Mouse (Mus musculus) limb, embryonic 10.5 days (tissue): ENCODE results near the gene Cd72. TPM values are rescaled to one million over a fixed set of nuclear protein-coding genes. Genes with fewer than 3 reads are reported as not detected.
"Not testable (repeated sequence)": the region's sequence is repeated elsewhere in the genome, so short reads cannot be mapped to it uniquely, and the experiment has no call there.

Experiments
- DNase-seq: peaks from one replicate; pipeline ENCODE4 v3.0.0-alpha.2; 2017; ENCODE audit warnings: low spot score
- H3K27ac ChIP-seq: fragments of 300-500 bp; sonication (generic); 2 replicates; pipeline ENCODE4 v1.5.1; 2016; ENCODE audit warnings: mild to moderate bottlenecking
- H3K27me3 ChIP-seq: fragments of 300-500 bp; sonication (generic); 2 replicates; pipeline ENCODE4 v1.6.1; 2016; ENCODE audit warnings: low read depth, mild to moderate bottlenecking; ENCODE audit not compliant: poor library complexity, severe bottlenecking
- H3K36me3 ChIP-seq: fragments of 300-500 bp; sonication (generic); 2 replicates; pipeline ENCODE4 v1.6.1; 2016; ENCODE audit warnings: mild to moderate bottlenecking, moderate library complexity
- H3K4me1 ChIP-seq: fragments of 300-500 bp; sonication (generic); 2 replicates; pipeline ENCODE4 v1.6.1; 2016
- H3K4me3 ChIP-seq: fragments of 300-500 bp; sonication (generic); 2 replicates; pipeline ENCODE4 v1.5.1; 2016; ENCODE audit warnings: mild to moderate bottlenecking, moderate library complexity
- H3K9me3 ChIP-seq: fragments of 300-500 bp; sonication (generic); replicated peaks from 2 replicates; pipeline ENCODE4 v1.6.1; 2016; ENCODE audit warnings: mild to moderate bottlenecking
- WGBS: fragments of 180-500 bp; shearing (Covaris S2); methylation state at CpG from one replicate; pipeline ENCODE4 v1.1.7; 2016; 5-methylcytosine and 5-hydroxymethylcytosine counted together
- polyA plus RNA-seq: library from polyadenylated mRNA; unstranded; fragments of >200 nt; fragmentation: Nextera tagmentation; extraction: Ambion mirVana; gene quantifications from 2 replicates; pipeline ENCODE4 v1.2.1, GENCODE M21; 2016

Gene Cd72
- polyA plus RNA-seq, 1 experiment from 2014 or later: 2.0 TPM

DNA sequence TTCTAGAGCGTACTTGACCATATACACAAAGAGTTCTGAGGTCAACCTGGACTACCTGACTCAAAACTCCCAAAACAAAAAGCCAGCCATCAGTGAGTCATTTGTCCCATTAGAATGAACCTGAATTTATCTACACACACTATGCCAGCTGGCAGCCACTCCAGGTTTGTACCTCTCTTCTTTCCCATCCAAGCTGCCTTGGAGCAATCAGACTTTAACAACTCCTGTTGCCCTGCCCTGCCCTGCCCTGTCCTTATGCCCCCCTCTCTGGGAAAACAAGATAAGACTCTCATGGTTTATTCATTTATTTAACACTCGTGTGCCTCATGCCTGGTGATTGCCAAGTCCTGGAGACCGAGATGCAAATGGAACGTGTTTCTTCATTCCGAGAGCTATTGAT, 36.4 kb upstream of the Cd72 start:
- no peaks in the 10 kb centered on the region for H3K27me3 ChIP-seq
- WGBS: 91% methylated on average over 5 of the region's 5 CpGs

DNA sequence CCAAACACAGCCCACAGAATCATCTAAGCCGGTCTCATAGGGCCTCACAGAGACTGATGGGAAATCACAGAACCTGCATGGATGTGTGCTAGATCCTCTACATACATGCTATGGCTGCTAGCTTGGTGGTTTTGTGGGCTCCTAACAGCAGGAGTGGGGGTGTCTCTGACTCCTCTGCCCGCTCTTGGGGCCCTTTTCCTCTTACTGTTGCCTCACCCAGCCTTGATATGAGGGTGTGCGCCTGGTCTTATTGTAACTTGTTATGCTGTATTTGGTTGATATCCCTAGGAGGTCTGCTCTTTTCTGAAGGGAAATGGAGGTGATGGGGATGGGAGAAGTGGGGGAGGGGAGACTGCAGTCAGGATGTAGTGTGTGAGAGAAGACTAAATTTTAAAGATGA, 35.2 kb upstream of the Cd72 start:
- Histone ChIP-seq H3K9me3 (no peaks in the 10 kb centered on the region), H3K4me1 (peaks cover 9% of the 10 kb centered on the region), H3K27me3 (no peaks in the 10 kb centered on the region), H3K27ac (no peak overlapping the region), H3K36me3 (no peaks in the 10 kb centered on the region), H3K4me3 (no peak overlapping the region)
- 93% methylated on average over 3 of the region's 3 CpGs for WGBS
- no peak for DNase-seq

More for the DNA sequence above, 36.4 kb upstream of the Cd72 start:
- Histone ChIP-seq H3K9me3 (no peaks in the 10 kb centered on the region), H3K4me3 (no peak overlapping the region), H3K27ac (no peak overlapping the region), H3K4me1 (peaks cover 14% of the 10 kb centered on the region), H3K36me3 (peaks cover 7% of the 10 kb centered on the region)
- no peak for DNase-seq

DNA sequence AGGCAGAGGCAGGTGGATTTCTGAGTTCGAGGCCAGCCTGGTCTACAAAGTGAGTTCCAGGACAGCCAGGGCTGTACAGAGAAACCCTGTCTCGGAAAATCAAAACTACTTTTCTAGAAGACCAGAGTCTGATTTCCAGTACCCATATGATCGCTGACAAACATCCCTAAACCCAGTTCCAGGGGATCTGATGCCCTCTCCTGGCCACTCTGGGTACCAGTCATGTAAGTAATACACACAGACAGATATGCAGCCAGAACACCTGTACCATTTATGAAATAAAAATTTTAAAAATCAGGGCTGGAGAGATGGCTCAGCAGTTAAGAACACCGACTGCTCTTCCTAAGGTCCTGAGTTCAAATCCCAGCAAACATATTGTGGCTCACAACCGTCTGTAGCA, 31.2 kb upstream of the Cd72 start:
- not testable (repeated sequence) for H3K9me3 ChIP-seq, H3K36me3 ChIP-seq, DNase-seq, H3K4me3 ChIP-seq, H3K27ac ChIP-seq, H3K4me1 ChIP-seq, H3K27me3 ChIP-seq
- WGBS: 88% methylated on average over 5 of the region's 5 CpGs

DNA sequence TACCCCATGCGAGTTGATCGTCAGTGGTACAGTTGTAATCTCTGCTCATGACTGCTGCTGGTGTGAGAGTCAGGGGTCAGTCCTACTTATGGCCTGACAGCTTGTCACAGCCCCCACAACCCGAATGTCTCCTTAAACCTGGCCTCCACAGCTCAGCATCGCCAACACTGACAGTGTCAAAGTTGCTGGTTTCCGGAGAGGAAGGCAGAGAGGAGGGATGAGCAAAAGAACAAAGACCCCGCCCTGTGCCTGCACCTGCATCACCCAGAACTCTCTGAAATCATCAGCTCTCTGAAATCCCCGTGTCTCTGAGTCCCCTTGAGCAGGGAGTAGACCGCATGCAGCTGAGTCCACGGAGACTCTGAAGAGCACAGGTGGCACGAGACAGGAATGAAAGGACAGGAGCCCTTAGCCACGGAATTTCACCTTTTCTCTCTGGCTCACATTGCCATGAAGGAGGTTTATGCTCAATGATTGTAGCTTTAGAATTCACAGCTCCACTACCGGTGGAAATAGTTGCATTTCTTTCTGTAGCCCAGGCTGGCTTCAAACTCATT, 29.2 kb upstream of the Cd72 start, which contains the start of gene Sit1:
Sit1 (minus strand) TSS at position 200 of the 557 bp plus-strand sequence.
- H3K9me3 ChIP-seq: no peaks in the 10 kb centered on the region
- no peaks in the 10 kb centered on the region for H3K36me3 ChIP-seq
- no peak within 1 kb of the TSS for H3K4me3 ChIP-seq
- H3K4me1 ChIP-seq: no peaks in the 10 kb centered on the region; the same call in 1 of the 2 replicates
- no peak for DNase-seq
- WGBS: 62% methylated on average over 12 of the region's 12 CpGs
- H3K27me3 ChIP-seq: no peaks in the 10 kb centered on the region
- no peak within 1 kb of the TSS for H3K27ac ChIP-seq

DNA sequence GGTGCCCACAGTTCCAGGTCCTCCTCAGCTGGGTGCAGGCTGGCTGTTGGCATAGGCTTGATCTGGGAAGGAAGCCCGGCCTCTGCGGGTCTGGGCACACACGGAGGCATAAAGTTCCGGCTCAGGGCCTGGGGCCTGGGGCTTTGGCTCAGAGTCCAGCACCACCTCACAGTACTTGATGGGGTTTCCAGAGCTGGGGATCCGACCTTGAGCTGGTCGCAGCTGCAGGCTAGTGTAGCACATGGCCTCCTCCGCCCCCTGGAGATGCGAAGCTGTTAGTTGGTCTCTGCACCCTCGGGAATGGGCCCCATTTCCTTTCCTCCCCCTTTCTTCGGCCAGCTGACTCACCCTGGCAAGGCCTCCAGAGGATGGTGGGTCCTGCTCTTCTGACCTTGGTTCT, 28.2 kb upstream of the Cd72 start:
- Histone ChIP-seq H3K9me3 (no peaks in the 10 kb centered on the region), H3K4me1 (peaks cover 4% of the 10 kb centered on the region), H3K27me3 (no peaks in the 10 kb centered on the region), H3K27ac (no peak overlapping the region), H3K36me3 (no peaks in the 10 kb centered on the region), H3K4me3 (no peak overlapping the region)
- DNase-seq: no peak
- 70% methylated on average over 10 of the region's 10 CpGs for WGBS

DNA sequence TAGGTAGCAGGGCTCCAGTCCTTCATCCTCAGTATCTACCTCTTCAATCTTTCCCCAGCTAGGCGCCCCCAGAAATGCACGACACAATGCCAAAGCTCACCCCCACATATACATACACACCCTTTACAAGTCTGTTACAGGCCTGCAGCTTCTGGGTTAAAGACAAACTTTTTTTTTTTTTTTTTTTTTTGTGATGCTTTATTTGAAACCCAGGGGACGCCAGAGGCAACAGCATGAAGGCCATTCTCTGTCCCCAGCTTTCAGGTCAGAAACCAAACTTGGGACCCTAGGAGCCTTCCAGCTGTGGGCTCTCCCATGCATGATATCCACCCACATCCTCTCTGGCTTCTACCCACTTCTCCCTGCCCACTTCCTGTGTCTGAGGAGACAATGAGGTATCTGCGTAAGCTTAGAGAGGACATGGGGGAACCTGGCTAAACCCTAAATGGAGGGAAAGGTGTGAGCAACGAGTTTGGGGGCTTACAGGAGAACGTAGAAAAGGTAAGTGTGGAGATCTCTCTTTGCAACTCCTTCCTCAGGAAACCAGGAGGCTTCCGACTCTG, 27.5 kb upstream of the Cd72 start:
- DNase-seq: no peak
- WGBS: 75% methylated on average over 7 of the region's 7 CpGs
- no peak overlapping the region for H3K4me3 ChIP-seq

DNA sequence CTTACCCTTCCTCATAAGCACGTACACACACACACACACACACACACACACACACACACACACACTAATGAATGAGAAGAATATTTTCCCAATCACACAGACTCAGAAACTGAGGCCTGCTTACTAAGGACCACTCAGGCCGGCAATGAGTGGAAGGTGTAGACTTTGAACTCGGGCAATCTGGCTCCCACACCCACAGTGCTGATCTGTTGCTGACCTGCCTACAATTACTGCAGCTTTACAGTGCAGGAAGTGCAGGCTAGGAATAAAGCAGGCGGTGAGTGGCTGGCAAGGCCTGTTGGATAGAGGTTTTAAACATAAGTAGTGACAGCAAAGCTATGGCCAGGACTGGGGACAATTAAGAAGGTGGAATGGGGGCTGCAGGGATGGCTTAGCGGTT, 26.6 kb upstream of the Cd72 start:
- Histone ChIP-seq H3K27me3 (no peaks in the 10 kb centered on the region), H3K4me3 (no peak overlapping the region), H3K36me3 (no peaks in the 10 kb centered on the region), H3K27ac (no peak overlapping the region), H3K4me1 (peaks cover 4% of the 10 kb centered on the region), H3K9me3 (no peaks in the 10 kb centered on the region)
- DNase-seq: no peak
- 85% methylated on average over 5 of the region's 5 CpGs for WGBS

More for the DNA sequence above, 27.5 kb upstream of the Cd72 start:
- Histone ChIP-seq H3K9me3 (no peaks in the 10 kb centered on the region), H3K4me1 (peaks cover 4% of the 10 kb centered on the region), H3K27me3 (no peaks in the 10 kb centered on the region), H3K36me3 (no peaks in the 10 kb centered on the region), H3K27ac (no peak overlapping the region)

DNA sequence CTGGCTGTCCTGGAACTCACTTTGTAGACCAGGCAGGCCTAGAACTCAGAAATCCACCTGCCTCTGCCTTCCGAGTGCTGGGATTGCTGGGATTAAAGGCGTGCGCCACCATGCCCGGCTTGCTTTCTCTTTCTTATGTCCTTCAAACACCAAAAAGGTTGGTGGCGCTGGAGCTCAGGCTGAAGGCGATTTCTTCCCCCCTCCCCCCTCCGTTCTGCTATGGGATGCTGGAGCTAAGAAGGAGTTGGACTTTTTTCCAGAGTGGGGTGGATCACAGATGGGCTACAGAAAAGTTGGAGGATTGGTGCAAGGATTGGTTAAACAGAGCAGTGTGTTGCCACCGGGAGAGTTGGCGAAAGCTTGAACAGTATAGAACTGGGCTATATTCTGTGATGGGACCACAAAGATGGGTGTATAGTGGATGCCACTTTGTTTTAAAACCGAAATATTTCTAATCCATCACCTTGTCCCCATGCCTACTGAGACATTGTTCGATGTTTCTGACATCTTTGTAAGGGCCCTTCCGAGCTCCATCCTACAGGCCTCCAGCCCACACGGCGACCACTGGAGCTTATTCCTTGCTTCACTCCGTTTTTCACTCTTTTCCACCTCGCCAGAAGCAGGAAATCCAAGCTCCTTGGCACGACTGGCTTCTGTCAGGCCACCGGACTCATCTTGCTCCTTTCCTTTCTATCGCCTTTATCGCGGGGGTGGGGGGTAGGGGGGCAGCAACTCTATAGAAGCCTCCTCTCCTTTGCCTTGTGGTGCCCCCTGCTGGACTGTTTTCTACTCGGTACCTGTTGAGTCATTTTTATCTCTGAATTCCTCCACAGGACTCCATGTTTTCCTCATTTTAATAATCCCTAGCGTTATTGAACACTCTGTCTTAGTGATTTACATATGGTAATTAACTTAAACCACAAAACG, 24.7 kb upstream of the Cd72 start:
- H3K27ac ChIP-seq: 0 out of 2 replicates have a peak overlapping the region, but pooled peaks have one; percentile 50
- WGBS: 46% methylated on average over 24 of the region's 24 CpGs
- peak; percentile 75 for DNase-seq
- peaks cover 4% of the 10 kb centered on the region for H3K4me1 ChIP-seq
- H3K27me3 ChIP-seq: no peaks in the 10 kb centered on the region
- H3K9me3 ChIP-seq: no peaks in the 10 kb centered on the region
- H3K4me3 ChIP-seq: peak overlapping the region; percentile 29
- H3K36me3 ChIP-seq: no peaks in the 10 kb centered on the region

DNA sequence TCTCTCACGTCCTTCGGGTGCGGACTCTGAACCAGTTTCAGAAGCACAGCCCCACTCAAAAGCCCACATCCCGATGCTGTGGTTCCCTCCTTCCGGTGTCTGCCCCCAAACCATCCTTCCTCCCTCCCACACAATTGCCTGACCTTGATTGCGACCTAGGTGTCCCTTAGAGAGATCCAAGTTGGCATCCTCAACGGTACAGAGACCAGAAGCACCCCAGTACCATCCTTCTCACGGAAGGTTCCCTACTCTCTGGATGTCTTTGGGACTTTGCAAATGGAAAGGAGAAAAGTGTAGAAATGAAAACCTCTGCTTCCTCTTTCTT, 24.1 kb upstream of the Cd72 start:
- Histone ChIP-seq H3K9me3 (no peaks in the 10 kb centered on the region), H3K4me3 (peak overlapping the region; percentile 39), H3K4me1 (peaks cover 4% of the 10 kb centered on the region), H3K27ac (peak overlapping the region; percentile 81), H3K36me3 (no peaks in the 10 kb centered on the region), H3K27me3 (no peaks in the 10 kb centered on the region)
- DNase-seq: no peak
- 45% methylated on average over 8 of the region's 8 CpGs for WGBS

DNA sequence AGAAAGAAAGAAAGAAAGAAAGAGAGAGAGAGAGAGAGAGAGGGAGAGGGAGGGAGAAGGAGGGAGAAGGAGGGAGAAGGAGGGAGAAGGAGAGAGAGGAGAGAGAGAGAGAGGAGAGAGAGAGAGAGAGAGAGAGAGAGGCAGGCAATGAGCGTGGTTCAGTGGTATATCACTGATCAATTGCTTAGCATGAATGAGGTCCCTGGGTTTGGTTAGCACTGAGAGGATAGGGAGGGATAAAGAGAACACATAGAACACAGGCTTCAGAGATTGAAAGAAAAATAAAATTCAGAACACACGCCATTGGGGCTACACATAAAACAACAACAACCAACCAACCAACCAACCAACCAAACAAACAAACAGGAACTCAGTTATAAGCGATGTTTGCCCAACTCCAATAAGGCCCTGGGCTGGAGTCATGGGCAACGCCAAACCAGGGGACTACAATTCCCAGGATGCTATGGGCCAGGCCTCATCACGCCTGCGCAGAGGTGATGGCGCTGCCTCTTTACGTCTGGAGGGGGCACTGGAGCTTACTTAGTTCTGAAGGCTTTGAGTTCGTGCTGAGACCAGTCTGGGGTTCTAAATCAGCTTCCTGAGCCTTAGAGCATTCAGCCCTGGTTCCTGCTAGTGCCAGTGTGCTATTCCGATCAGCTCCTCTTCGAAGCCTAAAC, 23.6 kb upstream of the Cd72 start:
- no peaks in the 10 kb centered on the region for H3K9me3 ChIP-seq
- peak; percentile 83 for DNase-seq
- no peaks in the 10 kb centered on the region for H3K36me3 ChIP-seq
- H3K27ac ChIP-seq: peak overlapping the region; percentile 81
- 14% methylated on average over 11 of the region's 11 CpGs for WGBS
- no peaks in the 10 kb centered on the region for H3K27me3 ChIP-seq
- H3K4me1 ChIP-seq: peaks cover 4% of the 10 kb centered on the region
- H3K4me3 ChIP-seq: peak overlapping the region; percentile 39

DNA sequence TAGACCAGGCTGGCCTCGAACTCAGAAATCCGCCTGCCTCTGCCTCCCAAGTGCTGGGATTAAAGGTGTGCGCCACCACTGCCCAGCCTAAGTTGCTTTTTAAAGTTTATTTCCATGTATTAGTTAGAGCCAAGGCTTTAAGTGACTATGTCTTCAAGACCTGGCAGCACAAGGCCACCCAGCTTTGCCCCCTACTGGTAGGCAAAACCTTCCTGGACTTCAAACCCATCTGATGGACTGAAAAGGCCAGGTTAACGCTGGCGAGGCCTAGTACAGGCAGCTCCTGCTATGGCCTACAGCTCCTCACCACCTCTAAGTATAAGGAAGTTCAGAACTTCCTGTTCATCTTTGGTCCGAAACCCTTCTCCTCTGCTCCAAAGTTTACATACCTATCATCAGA, 22.2 kb upstream of the Cd72 start:
- Histone ChIP-seq H3K27me3 (no peaks in the 10 kb centered on the region), H3K36me3 (no peaks in the 10 kb centered on the region), H3K4me3 (no peak overlapping the region), H3K9me3 (no peaks in the 10 kb centered on the region), H3K27ac (no peak overlapping the region), H3K4me1 (peaks cover 4% of the 10 kb centered on the region)
- WGBS: 85% methylated on average over 6 of the region's 6 CpGs
- DNase-seq: no peak

DNA sequence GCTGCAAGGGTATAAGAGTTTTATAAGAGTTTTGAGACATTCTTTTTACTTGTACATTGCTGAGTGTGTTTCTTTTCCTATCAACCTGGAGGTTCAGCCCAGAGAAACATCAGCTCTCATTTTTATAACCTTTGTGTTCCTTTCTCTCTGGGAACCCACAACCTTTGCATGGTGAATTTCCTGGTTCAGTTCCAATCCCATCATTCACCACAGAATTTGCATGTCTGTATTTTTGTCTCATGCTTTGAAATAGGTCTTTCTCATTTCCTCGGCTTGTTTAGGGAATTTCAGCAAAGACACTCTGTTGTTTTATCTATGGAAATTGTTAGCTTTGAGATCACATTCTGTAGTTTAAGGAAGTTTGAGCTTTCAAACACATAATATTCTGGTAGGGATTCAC, 19.2 kb upstream of the Cd72 start:
- Histone ChIP-seq H3K36me3 (no peaks in the 10 kb centered on the region), H3K9me3 (no peaks in the 10 kb centered on the region), H3K4me1 (peaks cover 4% of the 10 kb centered on the region), H3K27me3 (no peaks in the 10 kb centered on the region), H3K27ac (no peak overlapping the region), H3K4me3 (no peak overlapping the region)
- no peak for DNase-seq
- WGBS: 88% methylated on average over 1 of the region's 1 CpGs

DNA sequence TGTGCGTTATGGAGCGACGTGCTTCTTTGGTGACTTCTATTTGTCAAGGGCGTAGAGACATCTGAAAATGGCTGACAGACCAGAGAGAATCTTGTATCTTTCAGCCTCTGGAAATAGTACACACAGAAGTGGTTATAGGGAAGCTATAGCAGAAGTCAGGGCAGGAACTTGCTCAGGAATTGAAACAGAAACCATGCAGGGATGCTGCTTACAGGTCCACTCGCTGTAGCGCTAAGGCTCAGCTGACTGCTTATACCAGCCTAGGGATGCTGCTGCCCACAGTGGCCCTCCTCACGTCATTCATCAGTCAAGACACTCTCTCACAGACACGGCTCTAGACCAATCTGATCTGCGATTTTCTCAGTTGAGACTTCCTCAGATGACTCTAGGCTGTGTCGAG, 15.9 kb upstream of the Cd72 start:
- no peak for DNase-seq
- no peaks in the 10 kb centered on the region for H3K4me1 ChIP-seq
- WGBS: 94% methylated on average over 10 of the region's 10 CpGs
- H3K4me3 ChIP-seq: no peak overlapping the region
- no peaks in the 10 kb centered on the region for H3K9me3 ChIP-seq
- H3K36me3 ChIP-seq: no peaks in the 10 kb centered on the region
- H3K27me3 ChIP-seq: no peaks in the 10 kb centered on the region
- no peak overlapping the region for H3K27ac ChIP-seq
